Mouse (Mus musculus) skeletal muscle tissue, adult 2 months (tissue): Measurements from ENCODE around the gene Anapc2.

Source experiments
- DNase-seq: peaks from one replicate; pipeline ENCODE4 v3.0.0-alpha.2; 2012; ENCODE audit warnings: low read depth, low spot score

Anapc2 gene

GRCm38 (mm10) chr2:25267241-25267640 is 5.0 kb upstream of the Anapc2 start:
- no peak for DNase-seq

GRCm38 (mm10) chr2:25267746-25268309 is 4.5 kb upstream of the Anapc2 start:
- DNase-seq = no peak

GRCm38 (mm10) chr2:25272515-25272914 is 237 bp downstream of the Anapc2 start:
- DNase-seq = no peak

GRCm38 (mm10) chr2:25273010-25273409 is 732 bp downstream of the Anapc2 start:
- DNase-seq = no peak

GRCm38 (mm10) chr2:25278928-25279882 is 6.9 kb downstream of the Anapc2 start:
- DNase-seq = no peak

GRCm38 (mm10) chr2:25285551-25285950 is 13.3 kb downstream of the Anapc2 start:
- DNase-seq = no peak

GRCm38 (mm10) chr2:25286314-25286713 is 14.0 kb downstream of the Anapc2 start:
- DNase-seq = no peak

- DNase-seq = no peak
Measured at GRCm38 (mm10) chr2:25286837-25287636, 14.8 kb downstream of the Anapc2 start.

GRCm38 (mm10) chr2:25287927-25288649 is 15.8 kb downstream of the Anapc2 start, which contains the start of gene Tmem210:
Gene Tmem210 (plus strand): TSS chr2:25288145.
- DNase-seq = no peak

GRCm38 (mm10) chr2:25288734-25289345 is 16.6 kb downstream of the Anapc2 start:
- no peak for DNase-seq

GRCm38 (mm10) chr2:25289651-25290050 is 17.4 kb downstream of the Anapc2 start, which contains the start of gene Lrrc26:
Gene Lrrc26 (plus strand): TSS chr2:25289915.
- DNase-seq = no peak

GRCm38 (mm10) chr2:25290101-25290815 is 18.0 kb downstream of the Anapc2 start:
- no peak for DNase-seq

GRCm38 (mm10) chr2:25290816-25291130 is 18.5 kb downstream of the Anapc2 start:
- no peak for DNase-seq

- DNase-seq = no peak
Measured at GRCm38 (mm10) chr2:25291184-25292053, 19.1 kb downstream of the Anapc2 start.

GRCm38 (mm10) chr2:25292054-25292544 is 19.8 kb downstream of the Anapc2 start:
- DNase-seq = no peak

GRCm38 (mm10) chr2:25292856-25293255 is 20.6 kb downstream of the Anapc2 start:
- peak; percentile 43 for DNase-seq

- no peak for DNase-seq
Measured at GRCm38 (mm10) chr2:25293706-25294105, 21.4 kb downstream of the Anapc2 start.

- DNase-seq = no peak
Measured at GRCm38 (mm10) chr2:25297093-25297492, 24.8 kb downstream of the Anapc2 start.

GRCm38 (mm10) chr2:25298046-25298445 is 25.8 kb downstream of the Anapc2 start:
- DNase-seq = no peak
